Mouse (Mus musculus): ENCODE results near the gene Akap13.

Gene Akap13

DNA sequence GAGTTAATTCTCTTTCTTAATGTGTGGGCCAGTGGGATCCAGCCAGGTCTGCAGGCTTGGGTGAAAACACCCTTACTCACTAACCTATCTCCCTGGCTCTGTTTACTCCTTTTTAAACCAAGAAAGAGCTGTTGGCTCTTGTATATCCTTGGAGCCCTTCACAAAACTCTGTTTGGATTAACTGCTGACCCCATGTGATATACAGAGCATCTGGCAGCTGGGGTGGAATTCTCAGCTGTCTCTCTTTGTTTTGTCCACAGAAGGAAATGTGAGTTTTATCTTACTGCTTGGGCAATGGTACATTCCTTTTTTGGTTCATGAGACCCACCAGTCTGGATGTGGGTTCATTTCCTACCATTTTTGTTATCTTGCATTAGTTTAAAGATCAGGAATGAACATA, 98.7 kb downstream of the Akap13 start:
- no peak for DNase-seq (ENCODE audit: low read depth in 2 of 2, low spot score in 2 of 2)

DNA sequence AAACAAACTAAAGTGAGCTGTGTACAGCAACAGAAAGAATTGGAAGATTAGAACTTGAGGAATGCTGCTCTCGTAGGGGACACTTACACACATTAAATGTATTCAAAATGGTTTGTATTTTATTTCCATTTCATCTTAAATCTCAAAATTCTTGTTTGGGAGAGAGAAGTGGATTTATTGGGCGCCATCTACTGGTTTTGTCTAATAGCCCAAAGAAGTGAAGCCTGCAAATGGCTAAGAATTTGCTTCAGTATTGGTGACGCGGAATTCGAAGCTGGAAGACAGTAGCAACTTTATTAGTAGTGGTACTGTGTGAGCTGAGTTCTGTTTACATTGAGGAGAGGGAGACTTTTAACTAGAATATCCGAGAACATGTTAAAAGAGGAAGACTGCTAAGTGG, 100.6 kb downstream of the Akap13 start:
- DNase-seq (ENCODE audit: low read depth in 2 of 2, low spot score in 2 of 2) = no peak

DNA sequence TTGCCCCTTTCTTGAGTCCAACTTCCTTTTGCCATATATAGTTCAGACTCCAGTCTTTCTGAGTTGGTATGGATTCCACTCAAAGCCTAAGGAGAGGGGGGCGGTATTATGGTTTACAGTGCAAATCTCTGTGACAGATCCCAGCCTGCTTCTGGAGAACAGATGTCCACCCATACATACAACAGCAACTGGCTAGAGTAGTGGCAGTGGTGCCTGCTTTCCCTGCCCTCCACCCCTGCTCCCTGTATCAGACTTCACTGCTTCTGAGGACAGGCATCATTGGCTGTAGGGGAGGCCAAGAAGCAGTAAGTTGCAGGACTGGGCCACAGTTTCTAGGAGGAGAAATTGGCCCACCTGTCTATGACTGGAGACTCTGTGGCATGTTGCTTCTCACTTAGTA, 102.9 kb downstream of the Akap13 start:
- no peak for DNase-seq (ENCODE audit: low read depth in 2 of 2, low spot score in 2 of 2)

DNA sequence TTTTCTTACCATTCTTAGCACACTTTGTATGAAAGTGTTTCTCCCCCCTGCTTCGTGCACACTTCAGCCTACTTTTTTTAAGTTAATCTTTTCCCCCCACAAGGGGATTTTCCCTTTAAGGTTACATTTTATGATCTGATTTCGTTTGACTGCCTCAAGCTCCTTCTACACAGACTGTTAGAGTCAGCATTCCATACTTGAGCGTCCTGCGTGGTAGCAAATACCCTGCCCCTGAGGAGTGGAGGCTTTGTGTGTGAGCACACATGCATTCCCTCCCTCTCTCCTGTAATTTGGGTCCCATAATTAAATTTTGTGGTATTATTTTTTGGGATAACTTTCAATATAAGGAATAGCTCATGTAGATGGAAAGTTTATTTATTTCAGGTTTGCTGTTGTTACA, 103.8 kb downstream of the Akap13 start:
- DNase-seq (ENCODE audit: low read depth in 2 of 2, low spot score in 2 of 2) = no peak

DNA sequence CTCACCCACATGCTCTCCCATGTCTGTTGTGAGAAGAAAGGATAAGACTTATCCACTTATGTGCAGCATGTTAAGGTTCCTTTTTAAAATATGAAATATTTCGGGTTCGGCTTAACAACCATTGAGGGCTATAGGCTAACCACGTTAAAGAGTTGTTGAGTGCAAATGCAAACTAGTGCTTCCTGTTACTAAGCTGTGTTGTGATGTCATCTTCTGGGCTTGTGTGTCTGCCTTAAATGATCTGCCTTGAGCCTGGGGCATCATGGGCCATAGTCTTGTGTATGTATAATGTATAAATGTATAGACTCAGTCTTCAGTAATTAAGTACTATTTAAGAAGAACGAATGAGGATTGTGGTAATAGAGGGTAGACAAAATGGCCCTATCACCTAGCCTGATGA, 104.6 kb downstream of the Akap13 start:
- DNase-seq (ENCODE audit: low read depth in 2 of 2, low spot score in 2 of 2) = no peak

DNA sequence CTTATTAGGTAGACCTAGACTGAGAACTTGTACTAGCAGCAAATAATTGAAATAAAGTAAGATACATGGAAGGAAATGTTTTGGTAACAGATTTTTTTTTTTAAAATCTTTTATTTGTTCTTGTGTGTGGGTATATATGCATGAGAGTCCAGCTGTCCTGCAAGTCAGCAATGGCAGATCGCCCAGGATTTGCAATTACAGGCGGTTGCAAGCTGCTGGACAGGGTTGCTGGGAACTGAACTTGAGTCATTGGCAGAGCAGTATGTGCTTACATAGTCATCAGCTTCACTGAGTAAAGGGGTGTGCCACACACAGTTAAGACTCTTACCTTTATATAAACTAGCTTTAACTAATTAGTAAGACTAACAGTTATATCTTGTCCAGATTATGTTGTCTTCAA, 105.2 kb downstream of the Akap13 start:
- no peak for DNase-seq (ENCODE audit: low read depth in 2 of 2, low spot score in 2 of 2)

DNA sequence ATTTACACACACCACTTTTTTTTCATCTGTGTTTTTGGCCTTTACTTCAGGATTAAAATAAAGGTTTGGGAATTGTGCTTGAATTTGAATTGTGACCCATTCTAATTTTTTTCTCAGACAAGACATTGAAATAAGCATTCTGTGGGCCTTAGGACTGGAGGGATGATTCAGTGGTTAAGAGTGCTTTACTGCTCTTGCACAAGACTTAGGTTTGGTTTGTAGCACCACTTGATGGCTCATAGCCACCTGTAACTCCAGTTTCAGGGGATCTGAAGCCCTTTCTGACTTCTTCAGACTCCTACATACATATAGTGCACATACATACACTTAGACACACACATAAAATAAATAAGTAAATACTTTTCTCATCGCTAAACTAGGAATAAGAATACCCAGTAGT, 105.8 kb downstream of the Akap13 start:
- no peak for DNase-seq (ENCODE audit: low read depth in 2 of 2, low spot score in 2 of 2)

DNA sequence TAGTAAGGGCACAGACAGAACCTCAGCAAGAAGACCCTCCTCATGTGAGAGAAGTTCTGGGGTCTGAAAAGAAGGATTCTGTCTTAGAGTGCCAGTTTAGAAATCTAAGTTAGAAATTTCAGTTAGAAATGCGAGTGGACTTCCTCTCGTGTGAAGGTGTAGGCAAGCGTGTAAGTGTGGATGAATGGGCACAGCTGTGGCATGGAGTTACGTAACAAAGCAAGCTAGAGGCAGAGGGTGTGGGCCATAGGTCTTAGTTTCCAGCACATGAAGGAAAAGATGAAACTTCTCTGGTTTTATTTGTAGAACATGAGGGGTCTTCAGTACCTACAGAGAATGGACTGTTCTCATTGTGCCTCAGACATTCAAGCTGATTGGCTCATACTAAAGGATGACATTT, 112.9 kb downstream of the Akap13 start:
- DNase-seq (ENCODE audit: low read depth in 2 of 2, low spot score in 2 of 2) = no peak

DNA sequence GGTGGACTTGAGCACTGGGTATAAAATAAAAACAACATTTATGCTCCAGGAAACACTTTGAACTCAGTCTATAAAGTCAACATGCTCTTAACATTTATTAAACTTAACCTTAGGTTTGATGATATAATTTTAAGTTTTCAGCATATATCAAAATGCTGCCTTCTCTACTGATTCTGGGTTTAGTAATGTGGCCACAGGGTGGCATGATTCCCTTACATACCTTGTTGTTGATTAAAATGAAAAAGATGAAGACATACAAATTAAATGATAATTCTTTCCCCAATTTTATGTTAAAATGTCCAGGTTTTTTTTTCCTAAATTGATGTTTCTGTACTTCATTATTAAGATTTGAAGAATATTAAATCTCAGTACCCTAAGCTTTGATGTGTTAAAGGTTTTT, 113.5 kb downstream of the Akap13 start:
- DNase-seq (ENCODE audit: low read depth in 2 of 2, low spot score in 2 of 2) = peak in 1 of 2 experiments; percentile 46

DNA sequence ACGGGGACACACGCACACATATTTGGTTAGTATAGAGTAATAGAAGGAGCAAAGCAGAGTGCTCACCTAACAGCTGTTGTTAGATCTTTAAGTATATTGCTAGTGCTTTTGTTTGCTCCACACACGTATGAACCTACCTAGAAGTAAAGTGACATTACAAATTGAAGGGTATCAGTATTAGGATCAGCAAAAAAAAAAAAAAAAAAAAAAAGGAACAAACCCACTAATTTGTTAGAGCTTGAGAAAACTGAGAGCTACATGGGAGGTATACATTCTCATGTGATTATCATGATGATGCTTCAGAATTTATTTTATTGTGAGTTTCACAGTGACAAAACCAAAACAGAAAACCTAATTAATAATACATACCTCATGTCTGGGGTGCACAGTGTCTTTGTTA, 114.9 kb downstream of the Akap13 start:
- DNase-seq (ENCODE audit: low read depth in 2 of 2, low spot score in 2 of 2) = no peak

DNA sequence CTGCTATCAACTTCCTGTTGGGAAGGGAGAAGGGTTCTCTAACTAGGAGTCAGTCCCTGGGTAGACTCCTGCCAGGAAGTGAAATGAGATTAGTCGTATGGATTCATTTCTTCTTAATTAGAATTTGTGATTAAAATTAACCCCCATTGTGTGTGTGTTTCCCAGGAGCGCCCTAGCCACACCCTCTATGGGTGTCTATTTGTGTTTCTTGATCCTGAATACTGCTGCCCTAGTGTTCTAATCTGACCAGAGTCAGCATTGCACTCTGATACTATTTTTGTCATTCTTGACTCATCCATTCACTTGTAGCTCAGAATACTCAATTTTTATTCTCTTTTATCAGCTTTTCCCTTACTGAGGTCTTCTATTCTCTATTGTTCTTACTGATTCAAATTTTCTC, 115.7 kb downstream of the Akap13 start:
- no peak for DNase-seq (ENCODE audit: low read depth in 2 of 2, low spot score in 2 of 2)

DNA sequence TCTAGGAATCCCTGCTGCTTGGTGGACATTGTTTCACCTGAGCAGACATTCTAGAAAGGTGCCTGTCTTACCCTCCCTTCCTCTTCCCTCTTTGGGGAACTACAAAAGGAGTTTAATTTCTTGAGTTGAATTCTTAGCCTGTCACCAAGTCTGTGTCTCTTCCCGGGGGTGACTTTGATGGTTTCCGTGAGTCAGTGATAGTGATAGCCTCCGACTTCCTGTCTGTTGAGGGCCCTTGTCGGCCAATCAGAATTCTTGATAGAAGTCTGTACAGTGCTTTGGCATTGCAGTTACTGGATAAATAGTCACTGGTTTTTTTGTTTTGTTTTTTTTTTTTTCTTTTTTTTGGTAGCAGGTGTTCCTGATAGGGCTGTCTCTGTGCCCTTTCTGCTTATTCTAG, 116.8 kb downstream of the Akap13 start:
- peak; percentile 47 to 65 for DNase-seq (ENCODE audit: low read depth in 2 of 2, low spot score in 2 of 2)

DNA sequence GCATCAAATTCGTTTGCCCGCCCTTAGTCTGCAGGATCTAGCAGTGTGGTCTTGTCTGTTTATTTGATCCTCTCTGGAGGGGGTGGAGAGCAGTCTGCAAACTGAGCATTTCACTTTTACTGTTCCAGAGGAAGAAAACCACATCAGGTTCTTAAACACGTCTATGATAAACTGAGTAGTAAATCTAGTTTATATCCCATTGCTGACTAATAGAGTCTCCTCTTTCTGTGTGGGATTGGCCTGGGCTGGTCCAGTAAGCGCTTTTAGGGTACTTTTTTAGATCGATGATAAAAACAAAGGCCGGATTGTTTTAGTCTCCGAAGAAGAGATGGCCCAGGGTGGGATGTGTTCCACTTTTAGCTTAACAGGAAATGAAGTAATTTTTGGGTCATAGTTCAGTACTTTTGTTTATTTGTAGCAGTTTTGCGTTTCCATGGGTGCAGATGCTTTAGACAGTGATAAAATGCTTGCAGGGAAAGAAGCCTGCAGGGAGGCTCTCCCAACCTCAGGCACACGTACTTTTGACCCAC, 119.9 kb downstream of the Akap13 start:
- peak; percentile 38 to 45 for DNase-seq (ENCODE audit: low read depth in 2 of 2, low spot score in 2 of 2)

DNA sequence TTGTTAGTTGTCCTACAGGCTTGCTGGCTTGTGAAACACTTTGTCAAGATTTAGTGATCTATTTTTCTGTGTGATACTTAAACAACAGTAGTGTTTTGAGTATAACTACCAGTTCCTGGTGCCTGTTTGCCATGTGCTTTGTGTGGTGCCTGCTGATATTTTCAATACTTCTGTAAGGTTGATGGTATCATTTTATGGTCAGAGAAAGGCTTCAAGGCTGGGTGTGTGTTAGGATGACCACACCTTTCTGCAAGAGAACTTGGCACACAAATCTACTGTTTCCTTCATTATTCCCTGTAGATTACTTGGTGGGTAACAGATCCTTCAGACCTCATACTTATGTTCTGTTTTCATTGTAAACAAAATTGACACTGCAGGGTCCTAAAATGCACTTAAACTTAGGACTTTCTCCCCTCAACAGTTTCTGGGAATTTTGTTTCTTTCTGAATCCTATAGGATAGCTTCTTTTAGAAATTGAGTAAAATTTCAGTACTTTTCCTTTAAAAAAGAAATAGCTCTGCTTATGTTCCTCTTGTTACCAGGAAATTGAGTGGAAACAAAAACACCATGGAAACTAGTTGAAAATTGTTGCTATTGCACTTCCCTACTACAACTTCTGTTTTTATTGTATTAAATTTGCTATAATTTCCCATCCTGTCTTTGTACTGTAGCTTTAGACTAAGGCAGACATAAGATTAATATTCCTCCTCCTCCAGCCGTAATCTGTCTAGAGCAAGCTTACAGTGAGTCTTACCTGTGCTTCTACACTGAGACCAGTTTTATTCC, 120.7 kb downstream of the Akap13 start:
- DNase-seq (ENCODE audit: low read depth in 2 of 2, low spot score in 2 of 2) = no peak

DNA sequence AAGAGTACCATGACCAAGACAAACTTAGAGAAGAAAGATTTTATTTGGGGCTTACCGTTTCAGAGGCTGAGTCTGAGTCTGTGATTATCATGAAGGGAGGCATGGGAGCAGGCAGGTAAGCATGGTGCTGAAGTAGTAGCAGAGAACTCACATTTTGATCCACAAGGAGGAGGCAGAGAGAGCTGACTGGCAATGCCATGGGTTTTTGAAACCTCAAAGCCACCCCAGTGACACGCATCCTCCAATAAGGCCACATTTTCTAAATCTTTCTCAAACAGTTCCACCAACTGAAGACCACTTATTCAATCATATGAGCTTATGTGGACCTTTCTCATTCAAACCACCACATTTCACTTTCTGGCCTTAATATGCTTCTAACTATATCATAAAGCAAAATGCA, 121.5 kb downstream of the Akap13 start:
- DNase-seq (ENCODE audit: low read depth in 2 of 2, low spot score in 2 of 2) = no peak

DNA sequence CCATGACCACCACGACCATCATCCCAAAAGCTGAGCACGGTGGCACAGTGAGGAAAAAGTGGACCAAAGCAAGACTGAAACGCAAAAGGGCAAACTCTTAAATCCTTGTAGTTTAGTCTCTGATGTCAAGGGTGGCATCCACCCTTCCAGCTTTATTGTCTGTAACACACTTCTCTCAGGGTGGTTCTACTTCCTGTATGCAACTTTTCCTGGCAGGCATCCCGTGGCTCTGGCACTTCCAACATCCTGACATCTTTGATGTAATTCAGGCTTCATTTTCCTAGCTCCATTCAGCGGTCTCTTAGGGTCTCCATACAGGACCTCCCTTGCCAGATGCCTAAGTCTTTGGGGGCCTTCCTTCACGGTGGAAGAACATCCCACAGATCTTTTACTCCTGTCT, 122.0 kb downstream of the Akap13 start:
- DNase-seq (ENCODE audit: low read depth in 2 of 2, low spot score in 2 of 2) = no peak

DNA sequence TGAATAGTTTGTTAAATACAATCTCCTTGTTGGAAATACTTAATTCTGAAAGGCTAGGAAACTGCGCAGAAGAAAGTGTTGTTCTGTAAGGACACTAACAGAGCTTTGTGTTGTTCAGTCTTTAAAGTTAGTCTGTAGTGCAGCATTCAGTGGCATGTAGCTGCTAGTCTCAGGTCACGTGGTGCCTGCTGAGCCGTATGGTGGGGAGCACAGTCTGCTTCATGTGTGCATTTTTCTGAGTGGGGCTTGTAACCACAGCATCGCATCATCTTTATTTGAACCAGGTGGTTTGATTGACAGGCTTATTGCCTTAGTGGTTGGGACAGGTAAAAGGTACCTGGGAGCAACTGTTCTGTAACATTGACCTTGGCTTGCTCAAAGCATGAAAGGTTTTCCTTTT, 123.3 kb downstream of the Akap13 start:
- peak; percentile 42 to 50 for DNase-seq (ENCODE audit: low read depth in 2 of 2, low spot score in 2 of 2)

DNA sequence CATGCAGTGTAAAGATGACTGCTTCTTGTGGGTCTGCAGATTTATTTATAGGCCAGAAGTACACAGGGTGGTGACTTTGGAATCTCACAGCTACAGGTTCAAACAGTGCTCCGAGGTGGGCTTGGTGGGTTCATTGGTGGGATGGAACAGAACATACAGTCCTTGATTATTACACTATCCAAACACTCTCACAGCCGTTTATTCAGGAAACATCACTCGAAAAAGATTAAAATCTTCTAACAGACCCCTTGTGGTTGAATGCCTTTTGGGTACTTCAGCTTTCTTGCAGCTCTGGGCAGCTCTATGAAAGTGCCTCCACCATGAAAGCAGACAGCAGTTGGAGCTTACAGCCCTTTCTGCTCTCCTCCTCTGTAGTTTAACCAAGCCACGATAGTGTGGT, 126.8 kb downstream of the Akap13 start:
- DNase-seq (ENCODE audit: low read depth in 2 of 2, low spot score in 2 of 2) = no peak

DNA sequence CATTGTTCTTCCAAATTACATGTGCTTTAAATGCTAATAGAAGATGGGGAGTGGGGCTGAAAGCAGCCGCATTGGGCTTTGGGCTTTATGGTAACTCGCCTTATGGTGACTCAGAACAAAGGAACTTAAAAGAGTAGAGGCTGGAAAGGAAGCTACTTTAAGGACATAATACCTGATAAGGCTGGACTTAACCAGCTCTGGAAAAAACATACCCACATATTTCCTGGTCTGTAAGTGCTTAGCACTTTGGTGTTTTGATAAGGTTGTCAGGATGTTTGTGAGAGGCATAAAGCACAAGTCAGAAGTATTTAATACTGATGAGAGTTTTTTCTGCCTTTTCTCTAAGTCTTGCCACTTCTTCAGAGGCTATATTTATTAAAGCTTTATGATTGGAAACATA, 128.8 kb downstream of the Akap13 start:
- no peak for DNase-seq (ENCODE audit: low read depth in 2 of 2, low spot score in 2 of 2)

DNA sequence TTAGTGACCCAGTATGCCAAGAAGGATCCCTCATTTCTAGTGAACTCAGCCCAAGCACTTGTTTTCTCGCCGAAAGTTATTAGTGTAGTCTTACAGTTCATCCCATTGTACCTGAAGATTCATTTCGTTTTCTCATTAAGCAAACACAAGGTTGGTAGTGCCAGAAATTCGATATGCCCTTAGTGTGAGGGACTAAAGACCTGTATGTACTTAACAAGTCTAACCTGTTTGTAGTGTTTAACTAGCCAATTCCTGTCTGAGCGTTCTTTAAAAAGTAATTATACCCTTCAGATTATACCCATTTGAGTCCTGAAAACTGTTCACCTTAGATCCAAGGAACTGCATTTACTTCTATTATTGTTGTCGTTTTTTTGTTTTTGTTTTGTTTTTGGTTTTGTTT, 130.1 kb downstream of the Akap13 start:
- DNase-seq (ENCODE audit: low read depth in 2 of 2, low spot score in 2 of 2) = no peak

DNA sequence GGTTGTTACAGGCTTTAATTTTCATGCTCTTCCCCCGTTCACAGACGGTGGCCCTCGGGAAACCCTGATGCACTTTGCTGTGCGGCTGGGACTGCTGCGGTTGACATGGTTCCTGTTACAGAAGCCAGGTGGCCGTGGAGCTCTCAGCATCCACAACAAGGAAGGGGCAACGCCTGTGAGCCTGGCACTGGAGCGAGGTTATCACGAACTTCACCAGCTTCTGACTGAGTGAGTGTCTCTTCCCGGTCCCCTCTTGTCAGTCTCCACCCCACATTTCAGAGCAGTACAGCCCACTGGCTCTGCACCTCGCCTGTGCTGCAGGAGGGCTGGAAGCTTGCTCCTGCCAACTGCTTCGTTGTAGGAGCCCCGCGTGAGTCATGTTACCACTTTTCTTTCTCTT, 130.8 kb downstream of the Akap13 start:
- peak; percentile 64 to 67 for DNase-seq (ENCODE audit: low read depth in 2 of 2, low spot score in 2 of 2)

DNA sequence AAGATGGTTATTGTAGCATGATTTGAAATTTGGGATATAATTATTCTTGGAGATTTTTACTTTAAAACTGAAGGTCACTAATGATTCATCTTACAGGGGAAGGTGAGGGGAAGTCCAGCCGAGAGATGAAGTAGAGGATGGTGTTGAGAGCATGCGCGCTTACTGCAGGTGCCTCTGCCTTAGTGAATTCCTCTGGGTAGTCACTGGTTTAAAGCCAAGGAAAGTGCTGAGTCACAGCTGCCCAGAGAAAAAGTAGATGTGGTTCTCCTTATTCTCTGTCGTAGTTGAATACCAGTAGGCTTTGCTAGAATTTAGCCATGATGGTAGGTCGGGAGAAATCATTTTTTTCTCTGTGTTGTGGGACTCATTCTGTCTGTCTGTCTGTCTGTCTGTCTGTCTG, 132.4 kb downstream of the Akap13 start:
- no peak for DNase-seq (ENCODE audit: low read depth in 2 of 2, low spot score in 2 of 2)

DNA sequence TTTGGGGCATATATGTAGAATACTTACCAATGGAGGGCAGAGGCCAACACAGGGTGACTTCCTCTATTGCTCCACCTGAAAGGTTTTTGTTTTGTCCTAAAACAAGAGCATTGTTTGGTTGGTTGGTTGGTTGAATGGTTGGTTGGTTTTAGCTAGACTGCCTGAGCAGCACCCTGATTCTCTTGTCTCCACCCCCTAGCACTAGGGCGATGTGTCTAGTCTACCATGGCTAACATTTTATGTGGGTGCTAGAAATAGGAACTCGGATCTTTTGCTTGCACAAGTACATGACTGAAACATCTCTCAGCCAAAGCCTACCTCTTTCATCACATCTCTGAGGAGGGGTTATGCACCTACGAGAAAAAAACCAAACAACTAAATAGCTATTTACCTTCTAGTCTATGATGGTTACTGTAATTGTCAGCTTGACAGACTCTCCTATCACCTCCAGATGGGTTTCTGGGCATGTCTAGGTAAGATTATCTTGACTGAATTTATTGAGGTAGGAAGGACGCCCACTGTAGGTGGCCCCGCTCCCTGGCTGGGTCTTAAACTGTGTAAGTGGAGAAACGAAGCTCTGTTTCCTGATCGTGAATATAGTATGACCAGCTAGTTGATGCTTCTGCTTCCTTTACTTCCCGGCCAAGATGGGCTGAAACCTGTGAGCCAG, 134.1 kb downstream of the Akap13 start:
- no peak for DNase-seq (ENCODE audit: low read depth in 2 of 2, low spot score in 2 of 2)

Data from CD8-positive naive resting alpha-beta T cell, adult 2 months (primary cell).